Mouse (Mus musculus) embryo, embryonic 9.5 days (tissue): ENCODE results near the gene Gm38431.

ENCODE experiments used
- DNase-seq: peaks from one replicate; pipeline ENCODE4 v3.0.0-alpha.2; 2017; ENCODE audit errors: extremely low spot score

Gene Gm38431

DNA sequence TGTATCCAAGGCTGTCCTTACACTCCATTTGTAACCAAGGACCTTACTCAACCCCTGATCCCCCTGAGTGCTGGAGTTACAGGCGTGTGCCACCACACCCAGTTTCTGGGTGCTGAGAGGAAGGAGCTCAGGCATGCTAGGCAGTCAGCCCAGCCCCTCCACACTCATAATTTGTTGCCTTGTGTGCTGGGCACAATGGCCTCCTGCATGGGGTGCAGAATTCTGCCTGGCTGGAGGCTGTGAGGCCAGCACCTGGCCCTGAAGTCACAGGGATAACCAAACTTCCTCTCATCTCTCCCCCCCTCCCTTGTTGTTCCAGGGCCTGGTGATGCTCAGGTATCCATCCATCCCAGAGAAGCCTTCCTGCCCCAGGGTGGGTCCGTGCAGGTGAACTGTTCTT is 73.2 kb downstream of the Gm38431 start:
- DNase-seq: no peak
